Mouse (Mus musculus) CH12.LX (cell line): ENCODE data around the gene Ctnna3. TPM values are rescaled to one million over a fixed set of nuclear protein-coding genes. Genes with fewer than 3 reads are reported as not detected.
"Not testable (repeated sequence)": the region's sequence is repeated elsewhere in the genome, so short reads cannot be mapped to it uniquely, and the experiment has no call there.

Experiments used
- DNase-seq: peaks from one replicate; pipeline ENCODE4 v3.0.0-alpha.2; 2013; ENCODE audit errors: extremely low read depth
- H3K27ac ChIP-seq: 2 replicates; pipeline ENCODE4 v1.5.1; 2012; ENCODE audit warnings: low read depth, mild to moderate bottlenecking, control low read depth, moderate library complexity; ENCODE audit not compliant: insufficient read depth
- H3K27me3 ChIP-seq: replicated peaks from 2 replicates; pipeline ENCODE3; 2012; ENCODE audit warnings: inconsistent platforms
- H3K36me3 ChIP-seq, 2 experiments: replicated peaks in 1 of 2; 2 replicates each; pipeline versions ENCODE3 to v1.6.1; 2012; ENCODE audit warnings: inconsistent platforms in 1 of 2, low read length in 1 of 2, mild to moderate bottlenecking in 1 of 2, mixed read lengths in 1 of 2, moderate library complexity in 1 of 2; ENCODE audit not compliant: control insufficient read depth in 1 of 2, insufficient read depth in 1 of 2
- H3K4me1 ChIP-seq, 2 experiments: 2 replicates each; pipeline ENCODE4 v1.6.1; 2012; ENCODE audit warnings: inconsistent platforms in 1 of 2, moderate library complexity in 1 of 2; ENCODE audit not compliant: insufficient read depth in 2 of 2, control insufficient read depth in 1 of 2
- H3K4me2 ChIP-seq: 2 replicates; pipeline ENCODE4 v1.6.1; 2012; ENCODE audit warnings: low read depth, mild to moderate bottlenecking, control low read depth; ENCODE audit not compliant: poor library complexity, insufficient read depth, severe bottlenecking
- H3K4me3 ChIP-seq, 3 experiments: fragments of 150-350 bp in 1 of 3; sonication (generic) in 1 of 3; replicated peaks in 1 of 3; 2 replicates each; pipeline versions ENCODE3 to v1.5.1; 2011 to 2012; ENCODE audit warnings: low read depth in 2 of 3, low read length in 2 of 3, mild to moderate bottlenecking in 2 of 3, moderate library complexity in 2 of 3, control low read depth in 1 of 3, improper control_type of control experiment in 1 of 3, inconsistent platforms in 1 of 3, mixed read lengths in 1 of 3; ENCODE audit not compliant: poor library complexity in 1 of 3
- H3K79me2 ChIP-seq: replicated peaks from 2 replicates; pipeline ENCODE4 v1.6.1; 2012; ENCODE audit warnings: mild to moderate bottlenecking, moderate library complexity; ENCODE audit not compliant: control insufficient read depth, poor library complexity, insufficient read depth, severe bottlenecking; ENCODE audit errors: extremely low read depth
- H3K9ac ChIP-seq: 2 replicates; pipeline ENCODE4 v1.6.1; 2012; ENCODE audit warnings: low read depth, mild to moderate bottlenecking, control low read depth, moderate library complexity; ENCODE audit not compliant: insufficient read depth
- H3K9me3 ChIP-seq: replicated peaks from 2 replicates; pipeline ENCODE3; 2012; ENCODE audit warnings: low read length, inconsistent platforms, mixed read lengths
- BHLHE40 ChIP-seq: IDR thresholded peaks from 2 replicates; pipeline ENCODE4 v1.6.1; 2011; ENCODE audit warnings: mild to moderate bottlenecking, low read depth, low read length, improper control_type of control experiment
- CHD1 ChIP-seq: IDR thresholded peaks from 2 replicates; pipeline ENCODE4 v1.6.1; 2012; ENCODE audit warnings: low read depth, low read length, improper control_type of control experiment, inconsistent platforms
- CHD2 ChIP-seq: IDR thresholded peaks from 2 replicates; pipeline ENCODE4 v1.6.1; 2011; ENCODE audit warnings: low read length, improper control_type of control experiment
- E2F4 ChIP-seq: IDR thresholded peaks from 2 replicates; pipeline ENCODE4 v1.6.1; 2011; ENCODE audit warnings: low read depth, low read length, improper control_type of control experiment; ENCODE audit not compliant: insufficient replicate concordance
- EP300 ChIP-seq: IDR thresholded peaks from 2 replicates; pipeline ENCODE4 v1.6.1; 2011; ENCODE audit warnings: low read length, improper control_type of control experiment
- GABPA ChIP-seq: IDR thresholded peaks from 2 replicates; pipeline ENCODE4 v1.6.1; 2012; ENCODE audit warnings: low read depth, low read length, improper control_type of control experiment, inconsistent platforms; ENCODE audit not compliant: insufficient replicate concordance
- HCFC1 ChIP-seq: IDR thresholded peaks from 2 replicates; pipeline ENCODE4 v1.6.1; 2012; ENCODE audit warnings: low read depth, mild to moderate bottlenecking, inconsistent platforms, low read length, improper control_type of control experiment
- JUN ChIP-seq: IDR thresholded peaks from 2 replicates; pipeline ENCODE4 v1.6.1; 2011; ENCODE audit warnings: low read depth, mild to moderate bottlenecking, low read length, improper control_type of control experiment, moderate library complexity; ENCODE audit not compliant: insufficient read depth
- MAFK ChIP-seq: IDR thresholded peaks from 2 replicates; pipeline ENCODE4 v1.6.1; 2011; ENCODE audit warnings: low read length, improper control_type of control experiment; ENCODE audit not compliant: insufficient replicate concordance
- MAX ChIP-seq: IDR thresholded peaks from 2 replicates; pipeline ENCODE4 v1.6.1; 2011; ENCODE audit warnings: low read length, improper control_type of control experiment
- MAZ ChIP-seq: IDR thresholded peaks from 2 replicates; pipeline ENCODE4 v1.6.1; 2012; ENCODE audit warnings: low read depth, mild to moderate bottlenecking, inconsistent platforms, low read length, improper control_type of control experiment, moderate library complexity
- MEF2A ChIP-seq: IDR thresholded peaks from 2 replicates; pipeline ENCODE4 v1.6.1; 2014; ENCODE audit warnings: low read depth, mild to moderate bottlenecking, inconsistent platforms, low read length, improper control_type of control experiment, borderline replicate concordance
- MXI1 ChIP-seq: IDR thresholded peaks from 2 replicates; pipeline ENCODE4 v1.6.1; 2011; ENCODE audit warnings: mild to moderate bottlenecking, low read depth, low read length, improper control_type of control experiment
- MYC ChIP-seq: IDR thresholded peaks from 2 replicates; pipeline ENCODE4 v1.6.1; 2011; ENCODE audit warnings: low read depth, mild to moderate bottlenecking, improper control_type of control experiment, low read length
- PAX5 ChIP-seq: IDR thresholded peaks from 2 replicates; pipeline ENCODE4 v1.6.1; 2012; ENCODE audit warnings: low read length, inconsistent platforms, mixed read lengths
- POLR2A ChIP-seq: IDR thresholded peaks from 2 replicates; pipeline ENCODE4 v1.6.1; 2011; ENCODE audit warnings: low read depth, mild to moderate bottlenecking, improper control_type of control experiment, low read length
- RCOR1 ChIP-seq: conservative IDR thresholded peaks from 2 replicates; pipeline ENCODE4 v1.6.1; 2012; ENCODE audit warnings: low read depth, mild to moderate bottlenecking, inconsistent platforms, low read length, improper control_type of control experiment
- SMC3 ChIP-seq: IDR thresholded peaks from 2 replicates; pipeline ENCODE4 v1.6.1; 2011; ENCODE audit warnings: low read depth, low read length, improper control_type of control experiment
- TCF12 ChIP-seq: IDR thresholded peaks from 2 replicates; pipeline ENCODE4 v1.6.1; 2014; ENCODE audit warnings: low read depth, mild to moderate bottlenecking, inconsistent platforms, low read length, improper control_type of control experiment
- USF1 ChIP-seq: IDR thresholded peaks from 2 replicates; pipeline ENCODE4 v1.6.1; 2014; ENCODE audit warnings: low read depth, mild to moderate bottlenecking, inconsistent platforms, low read length, improper control_type of control experiment
- ZC3H11A ChIP-seq: IDR thresholded peaks from 2 replicates; pipeline ENCODE4 v1.6.1; 2012; ENCODE audit warnings: low read depth, mild to moderate bottlenecking, inconsistent platforms, low read length, improper control_type of control experiment
- ZKSCAN1 ChIP-seq: IDR thresholded peaks from 2 replicates; pipeline ENCODE4 v1.6.1; 2012; ENCODE audit warnings: low read depth, inconsistent platforms, low read length, improper control_type of control experiment, borderline replicate concordance
- ZNF384 ChIP-seq: IDR thresholded peaks from 2 replicates; pipeline ENCODE4 v1.6.1; 2012; ENCODE audit warnings: low read depth, low read length, improper control_type of control experiment, inconsistent platforms
- dilution Hi-C: fragments of 300-500 bp; cut with MboI; formaldehyde crosslinking; loops from 2 replicates; pipeline ENCODE4 v1.14.3; 2020; ENCODE audit warnings: low sequenced_read_pairs; ENCODE audit not compliant: extremely low pct_unique_long_range_greater_than_20kb, extremely low pct_ligation_motif_present
- in situ Hi-C: fragments of 300-500 bp; cut with MboI; formaldehyde crosslinking; loops from 3 replicates; pipeline ENCODE4 v1.14.3; 2019; ENCODE audit warnings: low sequenced_read_pairs, low pct_ligation_motif_present, low pct_unique_long_range_greater_than_20kb, mixed read lengths
- polyA plus RNA-seq: library from polyadenylated mRNA; unstranded; fragments of >175 nt; gene quantifications from 2 replicates; pipeline ENCODE4 v1.2.1, GENCODE M21; 2012; ENCODE audit warnings: low read depth; ENCODE audit not compliant: insufficient read length
- total RNA-seq, 2 experiments: library from RNA; depleted of rRNA; stranded (reverse); fragments of 300-350 nt in 1 of 2; fragments of >200 nt in 1 of 2; gene quantifications; 2 replicates each; pipeline ENCODE4 v1.2.3; 2012 to 2014

Ctnna3 gene
- total and polyA plus RNA-seq, 3 experiments = 0.09 TPM; not detected in 2

DNA sequence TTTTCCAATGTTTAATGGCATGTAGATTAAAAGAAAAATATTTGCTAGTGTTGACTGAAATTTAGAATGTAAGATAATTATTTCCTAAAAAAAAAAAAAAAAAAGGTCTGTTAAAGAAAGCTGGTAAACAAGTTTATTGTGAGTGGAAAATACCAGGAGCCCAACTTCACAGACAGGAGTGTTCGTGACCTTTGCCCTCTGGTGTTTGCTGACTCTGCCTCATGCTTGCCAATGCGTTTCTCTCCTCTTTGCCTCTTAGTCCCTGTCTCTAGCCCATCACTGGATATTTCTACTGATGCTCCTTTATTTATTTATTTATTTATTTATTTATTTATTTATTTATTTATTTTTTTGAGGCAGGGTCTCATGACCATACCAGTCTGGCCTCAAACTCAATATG, 26.3 kb upstream of the Ctnna3 start:
- no peaks in the 10 kb centered on the region for H3K9me3 ChIP-seq
- no peak overlapping the region for H3K9ac ChIP-seq
- H3K27ac ChIP-seq = no peak overlapping the region
- TF ChIP-seq PAX5 = no peak
- no peak for TF ChIP-seq HCFC1
- no peak for TF ChIP-seq MEF2A
- no peak for TF ChIP-seq MYC
- no peak for TF ChIP-seq USF1
- TF ChIP-seq MAX = no peak
- no peak for TF ChIP-seq RCOR1
- no peak for TF ChIP-seq ZKSCAN1
- no peak for TF ChIP-seq JUN
- no peak for TF ChIP-seq POLR2A
- no peak for TF ChIP-seq TCF12
- no peak for TF ChIP-seq SMC3
- TF ChIP-seq E2F4 = no peak
- no peaks in the 10 kb centered on the region for H3K27me3 ChIP-seq
- no peaks in the 10 kb centered on the region for H3K36me3 ChIP-seq
- H3K79me2 ChIP-seq = no peaks in the 10 kb centered on the region
- H3K4me3 ChIP-seq = no peak overlapping the region
- DNase-seq = no peak
- H3K4me2 ChIP-seq = no peak overlapping the region
- peaks cover 0 to 2% of the 10 kb centered on the region in 2 experiments; a peak in 1 of 4 replicates for H3K4me1 ChIP-seq
- dilution Hi-C loops = no loop called here
- in situ Hi-C loops = no loop called here

DNA sequence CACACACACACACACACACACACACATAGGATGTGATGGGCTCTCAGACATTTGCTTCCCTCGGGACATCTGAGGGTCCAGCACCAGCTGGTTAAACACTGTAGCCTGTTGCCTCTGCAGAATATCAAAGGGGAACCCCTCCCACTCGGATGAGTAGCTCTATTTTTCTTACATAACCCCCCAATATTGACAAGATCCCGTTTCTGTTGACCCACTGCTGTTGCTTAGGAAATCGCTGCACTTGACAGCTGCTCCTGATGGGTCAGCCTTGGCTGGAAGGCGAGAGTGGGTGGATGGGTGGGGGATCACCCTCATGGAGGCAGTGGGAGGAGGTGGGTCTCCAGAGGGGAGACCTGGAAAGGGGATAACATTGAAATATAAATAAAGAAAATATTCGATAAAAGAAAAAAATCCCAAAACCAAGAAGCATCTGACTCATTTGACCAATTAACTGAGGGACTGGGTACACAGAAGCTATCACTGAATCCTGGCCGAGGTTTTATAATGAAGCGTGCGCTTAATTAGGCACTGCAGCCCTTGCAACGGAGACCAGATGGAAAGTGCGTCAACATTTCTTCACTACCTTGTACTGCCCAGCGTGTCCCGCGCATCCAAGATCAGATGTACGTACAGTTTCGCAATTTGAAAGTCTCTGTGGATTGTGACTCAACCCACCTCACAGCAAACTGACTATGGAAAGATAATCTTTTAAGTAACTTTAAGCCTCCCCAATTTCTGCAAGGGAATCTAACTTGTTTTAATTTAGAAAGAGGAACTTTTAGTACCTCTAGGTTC, 19.5 kb upstream of the Ctnna3 start:
- Histone ChIP-seq H3K27ac (no peak overlapping the region), H3K9me3 (no peaks in the 10 kb centered on the region), H3K79me2 (no peaks in the 10 kb centered on the region), H3K4me2 (no peak overlapping the region), H3K27me3 (no peaks in the 10 kb centered on the region), H3K9ac (no peak overlapping the region), H3K4me1 (peaks cover 0 to 2% of the 10 kb centered on the region in 2 experiments; a peak in 1 of 4 replicates), H3K4me3 (no peak overlapping the region), H3K36me3 (no peaks in the 10 kb centered on the region)
- TF ChIP-seq MXI1 (no peak), ZC3H11A (no peak), BHLHE40 (no peak), CHD1 (no peak), ZNF384 (no peak), SMC3 (no peak), MAZ (no peak), JUN (no peak), HCFC1 (no peak), MAFK (no peak), GABPA (no peak), EP300 (no peak), CHD2 (no peak), ZKSCAN1 (no peak), RCOR1 (no peak)
- in situ Hi-C loops (no loop called here), dilution Hi-C loops (no loop called here)
- DNase-seq = no peak

DNA sequence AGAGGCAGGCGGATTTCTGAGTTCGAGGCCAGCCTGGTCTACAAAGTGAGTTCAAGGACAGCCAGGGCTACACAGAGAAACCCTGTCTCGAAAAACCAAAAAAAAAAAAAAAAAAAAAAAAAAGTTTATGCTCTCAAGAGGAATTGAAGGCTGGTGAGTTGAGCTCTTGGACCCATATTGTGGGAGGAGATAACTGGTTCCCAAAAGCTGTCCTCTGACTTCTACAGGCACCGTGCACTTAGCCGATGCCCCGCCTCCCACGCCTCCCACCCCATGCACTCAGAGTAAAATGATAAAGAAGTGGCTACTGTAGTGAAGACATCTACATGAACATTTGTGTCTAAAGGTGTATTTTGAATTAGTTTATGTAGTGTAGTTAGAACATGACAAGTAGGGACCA, 18.2 kb upstream of the Ctnna3 start:
- dilution Hi-C loops = not testable (repeated sequence)

More for the DNA sequence above, 18.2 kb upstream of the Ctnna3 start:
- in situ Hi-C loops, H3K4me2 ChIP-seq, H3K4me1 ChIP-seq, H3K9me3 ChIP-seq, H3K27me3 ChIP-seq, H3K79me2 ChIP-seq, H3K27ac ChIP-seq, H3K9ac ChIP-seq, H3K4me3 ChIP-seq, DNase-seq, H3K36me3 ChIP-seq: not testable (repeated sequence)
